In genomic region chr7:84038642-84039041, GRCm38 (mm10) we compare ENCODE assay signal across 17 mouse cellular contexts. TPM values are rescaled to one million over a fixed set of nuclear protein-coding genes. Genes with fewer than 3 reads are reported as not detected.
DNase-seq lines count a peak whose midpoint lies in the region.
"Had no signal": no experiment of that assay in that cellular context is flagged by ENCODE, and none has a peak within 500 bp of the region (broad histone marks: within the 10 kb centered on the region; RNA-seq: fewer than 3 reads in every experiment).

No protein-coding gene starts in this region.

- peak; percentile 65 for DNase-seq in heart, adult 11 months
- DNase-seq in heart, postnatal 14 days: no peak
- peak; percentile 48 for DNase-seq in brain, adult 2 months (ENCODE audit: low read depth, low spot score)
- DNase-seq in layer of hippocampus, adult 8-10 months (ENCODE audit: low spot score in 2 of 2): peak; percentile 61 to 69
- DNase-seq in layer of hippocampus, postnatal 36 days: peak; percentile 40 to 53
- DNase-seq in right cerebral cortex, postnatal 25 days: no peak
- no peak for DNase-seq in heart, adult 8-10 months (ENCODE audit: low spot score)
- DNase-seq: adrenal gland, adult 8-10 months; adrenal gland, postnatal 25 days; cerebellum, adult 11 months; cerebellum, adult 2 months; cerebellum, adult 9-11 months; cerebellum, postnatal 25 days; gastrocnemius, postnatal 36 days had no signal

- intact Hi-C loops in heart, postnatal 14 days (cut with DNase I): no loop called here

RNA-seq across cellular contexts. Expression of gene Cemip, which starts 47.7 kb away (rescaled TPM):
- total RNA-seq in heart, postnatal 14 days (2021): under 1 TPM; 0.41 to 0.68 TPM
- 10 to 100 TPM; 17.3 to 23.1 (median 20.9) TPM for total RNA-seq in layer of hippocampus, adult 8-10 months (2022)
- total RNA-seq in layer of hippocampus, postnatal 36 days (2021): 10 to 100 TPM; 21.0 to 24.1 TPM
- under 1 TPM in 2 of 4 experiments, not detected in 2; 0.05 to 0.09 TPM for total RNA-seq in heart, adult 8-10 months (2022)
- total RNA-seq: common myeloid progenitor, adult 5-6 weeks; granulocyte monocyte progenitor cell, adult 5-6 weeks; hematopoietic stem cell, adult 5-6 weeks had no signal

Comparison
In these comparisons a context has a peak if more than half of its experiments do, and no peak if none do; other contexts are left out.
1. DNase-seq: peak in heart, adult 11 months (single experiment), brain, adult 2 months (single experiment), layer of hippocampus, adult 8-10 months (2 of 2) and layer of hippocampus, postnatal 36 days (2 of 2); none in heart, postnatal 14 days (0 of 2), right cerebral cortex, postnatal 25 days (single experiment) and heart, adult 8-10 months (single experiment).
2. RNA of gene Cemip, which starts 47.7 kb away (total RNA-seq): 21.0 to 24.1 TPM in layer of hippocampus, postnatal 36 days and 17.3 to 23.1 TPM in layer of hippocampus, adult 8-10 months; 0.41 to 0.68 TPM in heart, postnatal 14 days and 0.05 to 0.09 TPM in heart, adult 8-10 months; every median in the first group is over 10 times any median in the second.